Mouse (Mus musculus) liver, embryonic 11.5 days (tissue): Measurements from ENCODE around the gene Ercc1. TPM values are rescaled to one million over a fixed set of nuclear protein-coding genes. Genes with fewer than 3 reads are reported as not detected.

Source experiments
- ATAC-seq: fragments of 200-750 bp; cut with Nextera tagmentation; replicated peaks from 2 replicates; pipeline ENCODE4 v1.8.0; 2017; ENCODE audit warnings: moderate number of reproducible peaks, mild to moderate bottlenecking, moderate TSS enrichment, moderate library complexity; ENCODE audit not compliant: low FRiP score
- DNase-seq: peaks from one replicate; pipeline ENCODE4 v3.0.0-alpha.2; 2017; ENCODE audit warnings: low spot score
- H3K27ac ChIP-seq: fragments of 300-500 bp; sonication (generic); 2 replicates; pipeline ENCODE4 v1.5.1; 2014; ENCODE audit warnings: mild to moderate bottlenecking, low read depth, low read length, control low read depth
- H3K27me3 ChIP-seq: fragments of 300-500 bp; sonication (generic); replicated peaks from 2 replicates; pipeline ENCODE4 v1.6.1; 2014; ENCODE audit warnings: low read length, mixed read lengths; ENCODE audit not compliant: control insufficient read depth, insufficient read depth
- H3K36me3 ChIP-seq: fragments of 300-500 bp; sonication (generic); 2 replicates; pipeline ENCODE4 v1.6.1; 2014; ENCODE audit warnings: mild to moderate bottlenecking, low read length, moderate library complexity, mixed read lengths; ENCODE audit not compliant: control insufficient read depth, insufficient read depth
- H3K4me1 ChIP-seq: fragments of 300-500 bp; sonication (generic); replicated peaks from 2 replicates; pipeline ENCODE4 v1.6.1; 2014; ENCODE audit warnings: low read length, mixed read lengths; ENCODE audit not compliant: control insufficient read depth, insufficient read depth
- H3K4me2 ChIP-seq: fragments of 300-500 bp; sonication (generic); 2 replicates; pipeline ENCODE4 v1.6.1; 2014; ENCODE audit warnings: mild to moderate bottlenecking, control low read depth, moderate library complexity
- H3K4me3 ChIP-seq: fragments of 300-500 bp; sonication (generic); 2 replicates; pipeline ENCODE4 v1.5.1; 2014; ENCODE audit warnings: low read depth, low read length, control low read depth
- H3K9ac ChIP-seq: fragments of 300-500 bp; sonication (generic); 2 replicates; pipeline ENCODE4 v1.6.1; 2014; ENCODE audit warnings: low read depth, low read length, control low read depth
- H3K9me3 ChIP-seq: fragments of 300-500 bp; sonication (generic); 2 replicates; pipeline ENCODE4 v1.6.1; 2016; ENCODE audit warnings: low read length, inconsistent platforms, mixed read lengths; ENCODE audit not compliant: control insufficient read depth
- WGBS: fragments of 180-500 bp; shearing (Covaris S2); extraction: QIAGEN DNeasy Blood & Tissue Kit; methylation state at CpG from one replicate; pipeline ENCODE4 v1.1.7; 2014; 5-methylcytosine and 5-hydroxymethylcytosine counted together
- polyA plus RNA-seq: library from polyadenylated mRNA; unstranded; fragments of >200 nt; fragmentation: Nextera tagmentation; extraction: Ambion mirVana; gene quantifications from 2 replicates; pipeline ENCODE4 v1.2.1, GENCODE M21; 2014

Gene Ercc1
- polyA plus RNA-seq, 1 experiment from 2014 or later, result 46.8 TPM

DNA sequence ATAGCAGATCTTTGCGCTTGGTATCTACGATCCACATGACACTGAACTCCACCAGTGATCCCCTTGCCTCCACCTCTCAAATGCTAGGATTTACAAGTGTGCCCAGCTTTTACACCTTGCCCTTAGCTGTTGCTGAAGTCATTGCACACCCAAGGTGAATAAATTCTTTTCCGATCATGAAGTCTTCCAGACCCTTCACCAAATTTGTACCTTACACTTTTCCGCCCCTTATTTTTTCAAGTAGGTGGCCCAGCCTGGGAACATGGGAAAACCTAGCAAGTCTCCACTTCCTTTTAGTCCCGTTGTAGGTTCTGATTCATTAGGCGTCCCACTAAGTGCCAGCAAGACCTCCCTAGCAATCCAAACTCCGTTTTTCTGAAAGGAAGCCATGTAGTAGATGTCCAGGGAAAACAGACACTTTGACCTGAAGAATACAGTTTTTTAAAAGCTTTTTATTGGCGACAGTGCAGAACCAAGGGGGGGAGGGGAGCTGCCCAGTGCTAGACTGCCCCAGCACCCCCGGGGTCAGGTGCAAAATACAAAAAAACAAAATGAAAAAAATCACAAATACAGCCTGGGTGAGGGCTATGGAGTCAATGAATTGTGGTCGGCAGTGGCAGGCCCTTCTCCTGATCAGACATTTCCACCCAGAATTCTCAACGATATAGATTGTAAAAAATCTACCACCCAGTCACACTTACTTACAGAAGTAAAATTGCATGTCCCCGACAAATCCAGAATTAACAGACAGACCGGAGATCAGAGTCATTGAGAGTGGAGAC, 42.1 kb upstream of the Ercc1 start:
- Histone ChIP-seq H3K9me3 (no peaks in the 10 kb centered on the region), H3K4me3 (0 out of 2 replicates have a peak overlapping the region, but pooled peaks have one; percentile 10), H3K27me3 (peaks cover 62% of the 10 kb centered on the region), H3K4me1 (peaks cover 6% of the 10 kb centered on the region), H3K36me3 (no peaks in the 10 kb centered on the region), H3K9ac (no peak overlapping the region), H3K27ac (no peak overlapping the region), H3K4me2 (peak overlapping the region; percentile 38; the same call in 1 of the 2 replicates)
- ATAC-seq, result no peak
- no peak for DNase-seq
- WGBS, result 49% methylated on average over 13 of the region's 13 CpGs

GRCm38 (mm10) chr7:19303046-19303305, 41.6 kb upstream of the Ercc1 start:
- Histone ChIP-seq H3K4me1 (peaks cover 6% of the 10 kb centered on the region), H3K36me3 (no peaks in the 10 kb centered on the region), H3K4me3 (no peak overlapping the region), H3K27ac (no peak overlapping the region), H3K9ac (no peak overlapping the region), H3K4me2 (no peak overlapping the region), H3K9me3 (no peaks in the 10 kb centered on the region), H3K27me3 (peaks cover 63% of the 10 kb centered on the region)
- whole genome bisulfite sequencing, result 75% methylated on average over 12 of the region's 12 CpGs
- ATAC-seq, result no peak
- DNase-seq, result no peak

DNA sequence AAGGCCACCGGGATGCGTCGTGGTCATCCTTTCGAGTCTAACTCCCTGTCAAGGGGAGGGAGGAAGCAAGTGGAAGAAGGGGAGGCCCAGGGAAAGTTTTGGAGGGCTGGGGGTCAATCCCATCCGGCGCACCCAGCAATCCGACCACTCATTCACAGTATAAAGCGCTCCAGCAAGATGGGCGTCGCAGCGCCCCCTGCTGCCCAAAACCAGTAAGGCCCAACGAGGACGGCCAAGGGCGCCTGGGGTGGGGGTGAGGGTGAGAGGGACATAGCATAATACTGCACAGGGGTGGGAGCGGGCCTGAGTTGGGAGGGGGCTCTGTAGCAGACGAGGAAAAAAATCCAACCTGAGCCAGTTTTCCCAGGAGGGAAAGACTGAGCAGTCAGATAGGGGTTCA, 40.8 kb upstream of the Ercc1 start:
- H3K9me3 ChIP-seq, result no peaks in the 10 kb centered on the region
- ATAC-seq, result no peak
- H3K27me3 ChIP-seq, result peaks cover 63% of the 10 kb centered on the region
- peak; percentile 81 for DNase-seq
- H3K36me3 ChIP-seq, result no peaks in the 10 kb centered on the region
- H3K9ac ChIP-seq, result no peak overlapping the region
- peak overlapping the region; percentile 50 for H3K4me2 ChIP-seq
- H3K4me1 ChIP-seq, result peaks cover 6% of the 10 kb centered on the region
- WGBS, result 2% methylated on average over 16 of the region's 16 CpGs
- H3K4me3 ChIP-seq, result peak overlapping the region; percentile 28; the same call in 1 of the 2 replicates
- no peak overlapping the region for H3K27ac ChIP-seq

- Histone ChIP-seq H3K4me1 (peaks cover 12% of the 10 kb centered on the region), H3K9ac (no peak overlapping the region), H3K4me3 (peak overlapping the region; percentile 36), H3K36me3 (no peaks in the 10 kb centered on the region), H3K27me3 (peaks cover 63% of the 10 kb centered on the region), H3K27ac (no peak overlapping the region), H3K4me2 (peak overlapping the region; percentile 59), H3K9me3 (no peaks in the 10 kb centered on the region)
- WGBS, result 3% methylated on average over 48 of the region's 48 CpGs
- no peak for DNase-seq
- no peak for ATAC-seq
Measured at GRCm38 (mm10) chr7:19304501-19305412, 39.8 kb upstream of the Ercc1 start.

- H3K36me3 ChIP-seq, result no peaks in the 10 kb centered on the region
- H3K9ac ChIP-seq, result no peak overlapping the region
- WGBS, result 9% methylated on average over 6 of the region's 6 CpGs
- H3K9me3 ChIP-seq, result no peaks in the 10 kb centered on the region
- peak overlapping the region; percentile 59; the same call in 1 of the 2 replicates for H3K4me2 ChIP-seq
- peak overlapping the region; percentile 36; the same call in 1 of the 2 replicates for H3K4me3 ChIP-seq
- peaks cover 63% of the 10 kb centered on the region for H3K27me3 ChIP-seq
- DNase-seq (no peak), ATAC-seq (no peak)
- no peak overlapping the region for H3K27ac ChIP-seq
- H3K4me1 ChIP-seq, result peaks cover 12% of the 10 kb centered on the region
Measured at GRCm38 (mm10) chr7:19305413-19305735, 39.2 kb upstream of the Ercc1 start.

DNA sequence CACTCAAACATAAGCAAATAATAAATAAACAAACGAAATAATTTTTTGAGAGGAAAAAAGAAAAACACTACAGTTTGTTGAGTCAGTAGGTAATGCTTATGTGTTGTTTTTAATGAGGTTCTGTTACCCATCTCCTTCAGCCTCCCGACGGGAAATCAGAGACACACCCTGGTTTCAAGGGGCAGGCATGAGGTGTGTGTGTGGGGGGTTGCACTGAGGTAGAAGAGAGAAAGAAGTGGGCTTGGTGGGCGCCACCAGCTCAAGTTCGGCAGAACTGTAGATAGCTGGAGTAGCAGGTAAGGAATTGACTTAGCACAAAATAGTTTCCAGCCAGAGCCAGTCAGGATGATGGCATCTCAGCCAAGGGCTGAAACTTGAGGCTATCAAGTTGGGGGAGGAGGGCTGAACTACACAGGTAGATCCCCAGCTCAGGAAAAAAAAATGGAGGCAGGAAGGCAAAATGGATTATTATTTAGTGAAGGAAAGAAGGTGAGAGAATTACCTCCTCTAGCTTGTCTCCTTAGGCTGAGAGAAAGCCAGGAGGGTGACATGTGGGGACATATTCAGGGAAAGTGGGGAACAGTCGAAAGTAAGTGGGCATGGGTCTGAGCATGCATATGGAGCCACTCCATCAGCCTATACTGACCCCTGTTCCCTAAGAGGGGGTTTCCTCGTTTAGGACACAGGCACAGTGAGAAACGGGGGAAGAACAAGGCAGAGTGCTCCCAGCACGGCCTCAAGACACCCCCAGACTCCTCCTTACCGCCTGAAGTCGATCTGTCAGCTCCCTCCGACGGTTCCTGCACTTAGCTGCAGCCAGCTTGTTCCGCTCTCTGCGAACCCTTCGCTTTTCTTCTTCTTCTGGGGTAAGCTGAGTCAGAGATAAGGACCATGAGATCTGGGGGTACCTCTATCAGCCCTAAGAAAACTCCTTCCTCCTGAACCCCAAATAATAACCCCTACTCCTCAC, 38.5 kb upstream of the Ercc1 start:
- no peak for ATAC-seq
- DNase-seq, result no peak
- H3K9ac ChIP-seq, result no peak overlapping the region
- 48% methylated on average over 16 of the region's 16 CpGs for WGBS
- H3K4me2 ChIP-seq, result no peak overlapping the region
- H3K27me3 ChIP-seq, result peaks cover 63% of the 10 kb centered on the region
- no peaks in the 10 kb centered on the region for H3K9me3 ChIP-seq
- H3K4me3 ChIP-seq, result no peak overlapping the region
- no peaks in the 10 kb centered on the region for H3K36me3 ChIP-seq
- no peak overlapping the region for H3K27ac ChIP-seq
- H3K4me1 ChIP-seq, result peaks cover 14% of the 10 kb centered on the region

DNA sequence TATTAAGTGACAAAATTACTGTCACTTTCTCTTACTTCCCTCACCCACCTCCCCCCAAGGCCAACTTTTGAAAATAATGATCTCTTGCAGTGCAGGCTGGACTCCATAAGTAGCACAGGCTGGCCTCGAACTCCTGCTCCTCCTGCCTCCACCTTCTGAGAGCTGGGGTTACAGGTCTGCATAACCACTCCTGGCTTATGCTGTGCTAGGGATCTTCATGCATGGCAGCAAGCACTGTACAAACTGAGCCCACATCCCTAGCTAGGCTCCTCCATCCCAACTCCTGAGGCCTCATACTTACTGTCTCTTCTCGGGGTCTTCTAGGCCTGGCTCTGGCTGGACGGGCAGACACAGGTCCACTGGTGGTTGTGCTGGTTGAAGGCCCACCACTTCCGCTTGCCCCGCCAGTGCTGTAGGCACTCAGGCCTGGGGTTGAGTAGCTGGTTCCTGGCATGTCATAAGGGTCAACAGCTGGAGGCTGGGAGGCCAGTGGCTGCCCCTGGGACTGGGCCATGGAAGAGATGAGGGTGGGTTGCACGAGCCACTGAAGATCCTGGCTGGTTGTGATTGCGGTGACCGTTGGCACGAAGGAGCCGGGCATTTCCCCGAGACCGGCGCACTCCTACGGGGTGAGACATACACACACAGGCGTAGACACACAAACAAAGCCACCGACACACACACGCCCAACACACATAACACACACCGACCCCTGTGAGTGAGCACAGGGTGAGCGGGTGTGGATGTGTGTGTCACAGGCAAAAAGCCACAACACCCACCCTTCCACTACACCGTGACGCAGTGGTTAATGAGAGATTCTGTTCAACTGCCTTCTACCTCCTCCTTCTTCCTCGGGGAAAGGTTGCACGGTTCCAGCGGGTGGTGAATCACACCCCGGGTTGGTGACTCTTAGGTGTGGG, 37.5 kb upstream of the Ercc1 start:
- DNase-seq (no peak), ATAC-seq (no peak)
- Histone ChIP-seq H3K9ac (no peak overlapping the region), H3K4me1 (peaks cover 14% of the 10 kb centered on the region), H3K36me3 (no peaks in the 10 kb centered on the region), H3K4me3 (no peak overlapping the region; the same call in 1 of the 2 replicates), H3K27me3 (peaks cover 61% of the 10 kb centered on the region), H3K4me2 (no peak overlapping the region), H3K9me3 (no peaks in the 10 kb centered on the region), H3K27ac (no peak overlapping the region)
- 66% methylated on average over 25 of the region's 25 CpGs for WGBS
